Mouse (Mus musculus) heart, adult 2 months (tissue): ENCODE data around the gene Gpr141. TPM values are rescaled to one million over a fixed set of nuclear protein-coding genes. Genes with fewer than 3 reads are reported as not detected.
A peak's percentile ranks its signal among the peaks of the same experiment; 100 is the strongest.

Source experiments
- DNase-seq, 2 experiments: peaks; one replicate each; pipeline ENCODE4 v3.0.0; 2021
- H3K27ac ChIP-seq: fragments of 200-600 bp; 2 replicates; pipeline ENCODE4 v1.8.1; 2022
- H3K27me3 ChIP-seq: fragments of 200-500 bp; 2 replicates; pipeline ENCODE4 v1.6.1; 2012; ENCODE audit warnings: mild to moderate bottlenecking, low read length, inconsistent platforms, mixed read lengths; ENCODE audit not compliant: control insufficient read depth, insufficient read depth
- H3K36me3 ChIP-seq: fragments of 200-500 bp; 2 replicates; pipeline ENCODE4 v1.6.1; 2012; ENCODE audit warnings: low read length, inconsistent platforms; ENCODE audit not compliant: control insufficient read depth, insufficient read depth
- H3K4me1 ChIP-seq: fragments of 200-500 bp; 2 replicates; pipeline ENCODE4 v1.6.1; 2011; ENCODE audit warnings: low read length; ENCODE audit not compliant: control insufficient read depth, insufficient read depth
- H3K4me3 ChIP-seq: fragments of 200-600 bp; 2 replicates; pipeline ENCODE4 v1.8.1; 2022
- H3K79me2 ChIP-seq: fragments of 200-500 bp; replicated peaks from 2 replicates; pipeline ENCODE4 v1.6.1; 2012; ENCODE audit warnings: mild to moderate bottlenecking, inconsistent platforms, low read length, moderate library complexity, mixed read lengths; ENCODE audit not compliant: control insufficient read depth, insufficient read depth
- H3K9ac ChIP-seq: fragments of 200-500 bp; 2 replicates; pipeline ENCODE4 v1.6.1; 2012; ENCODE audit warnings: low read depth, mild to moderate bottlenecking, control low read depth, inconsistent platforms, low read length, mixed read lengths
- CTCF ChIP-seq: fragments of 200-600 bp; IDR thresholded peaks from 2 replicates; pipeline ENCODE4 v1.8.1; 2022; ENCODE audit warnings: antibody characterized with exemption, mild to moderate bottlenecking, moderate library complexity
- EP300 ChIP-seq: fragments of 200-500 bp; IDR thresholded peaks from 2 replicates; pipeline ENCODE4 v1.6.1; 2011; ENCODE audit warnings: low read depth, low read length, control low read depth; ENCODE audit not compliant: insufficient read depth
- POLR2A ChIP-seq: fragments of 200-500 bp; IDR thresholded peaks from 2 replicates; pipeline ENCODE4 v1.6.1; 2011; ENCODE audit warnings: mild to moderate bottlenecking, low read depth, low read length, control low read depth; ENCODE audit not compliant: insufficient read depth
- WGBS: fragments of 180-500 bp; shearing (Covaris S2); methylation state at CpG from one replicate; pipeline ENCODE4 v1.1.7; 2018; 5-methylcytosine and 5-hydroxymethylcytosine counted together
- intact Hi-C: fragments of 180-260 bp; cut with DNase I; formaldehyde crosslinking; loops from one replicate; pipeline ENCODE4 v1.15.1; 2025
- polyA plus RNA-seq: library from polyadenylated mRNA; depleted of rRNA; stranded (reverse); fragments of >200 nt; gene quantifications from 2 replicates; pipeline ENCODE4 v1.2.3, GENCODE M21; 2012; rRNA removed
- total RNA-seq, 2 experiments: library from RNA; stranded (reverse); gene quantifications; 2 replicates each; pipeline ENCODE4 v1.2.3; 2021

Gene Gpr141
- total and polyA plus RNA-seq, 3 experiments = 0.64 TPM; not detected in 2

DNA sequence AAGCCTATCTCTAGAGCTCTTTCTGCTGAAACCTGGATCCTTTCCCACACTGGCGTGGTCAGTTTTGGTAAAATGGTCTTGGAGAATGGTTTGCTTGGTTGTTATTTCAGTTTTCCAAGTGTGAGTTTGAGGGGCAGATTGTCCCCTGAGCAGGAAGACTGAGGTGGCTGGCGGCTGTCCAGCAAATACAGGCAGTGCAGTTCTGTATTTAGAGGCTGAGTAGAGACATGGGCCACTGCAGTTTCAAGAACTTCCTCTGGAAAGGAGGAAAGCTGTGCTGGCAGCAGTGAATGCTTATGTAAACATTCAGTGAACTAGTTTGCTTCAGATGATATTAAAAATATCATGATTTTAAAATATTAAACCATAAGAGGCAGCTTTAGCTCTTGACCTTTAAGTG, 93.2 kb downstream of the Gpr141 start:
- no peaks in the 10 kb centered on the region for H3K4me1 ChIP-seq
- H3K79me2 ChIP-seq = no peaks in the 10 kb centered on the region
- no peaks in the 10 kb centered on the region for H3K27me3 ChIP-seq
- H3K27ac ChIP-seq = no peak overlapping the region
- H3K9ac ChIP-seq = no peak overlapping the region
- intact Hi-C loops = no loop called here
- no peak for TF ChIP-seq POLR2A
- no peak for TF ChIP-seq CTCF
- no peak for TF ChIP-seq EP300
- H3K36me3 ChIP-seq = no peaks in the 10 kb centered on the region
- no peak overlapping the region for H3K4me3 ChIP-seq
- peak; percentile 20 to 24 for DNase-seq
- WGBS = 20% methylated on average over 2 of the region's 2 CpGs

DNA sequence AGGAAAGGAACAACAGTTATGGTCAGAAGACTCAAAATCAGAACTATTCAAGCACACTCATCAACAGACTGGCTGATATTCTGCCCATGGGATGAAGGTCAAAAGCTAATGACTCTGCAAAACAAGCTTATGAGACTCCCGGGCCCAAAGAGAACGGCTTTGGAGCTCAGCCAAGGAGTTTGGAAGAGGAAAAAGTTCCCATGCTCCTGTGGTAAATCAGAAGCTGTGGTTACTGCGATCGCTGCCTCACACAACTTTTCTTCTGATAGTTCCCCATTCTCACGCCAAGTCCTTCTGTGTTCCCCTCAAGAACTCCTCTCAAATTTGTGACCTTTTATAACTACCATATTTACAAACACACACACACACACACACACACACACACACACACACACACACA, 105.1 kb downstream of the Gpr141 start:
- no peaks in the 10 kb centered on the region for H3K27me3 ChIP-seq
- DNase-seq = peak in 1 of 2 experiments; percentile 14
- no peaks in the 10 kb centered on the region for H3K4me1 ChIP-seq
- H3K9ac ChIP-seq = no peak overlapping the region
- H3K79me2 ChIP-seq = no peaks in the 10 kb centered on the region
- H3K27ac ChIP-seq = no peak overlapping the region
- TF ChIP-seq POLR2A (no peak), EP300 (no peak), CTCF (no peak)
- intact Hi-C loops = no loop called here
- 32% methylated on average over 5 of the region's 5 CpGs for WGBS
- H3K4me3 ChIP-seq = no peak overlapping the region
- H3K36me3 ChIP-seq = no peaks in the 10 kb centered on the region

DNA sequence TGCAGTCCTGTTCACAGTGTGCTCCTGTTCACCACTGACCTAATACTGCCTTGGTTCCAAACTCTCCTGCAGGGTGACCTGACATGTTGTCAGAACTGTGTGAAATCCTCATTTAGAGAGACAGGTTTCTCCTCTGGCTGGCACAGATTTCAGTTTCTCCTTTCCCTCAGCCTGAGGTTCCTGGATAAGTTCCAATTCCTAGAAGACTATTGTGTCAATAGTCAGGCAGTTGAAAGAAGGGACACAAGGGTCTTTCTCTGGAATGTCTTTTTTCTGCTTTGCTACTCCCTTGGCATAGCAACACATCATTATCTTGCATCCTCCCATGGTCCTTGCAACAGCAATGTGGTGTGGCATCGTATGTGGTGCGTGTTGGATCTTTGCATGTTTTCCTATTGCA, 106.9 kb downstream of the Gpr141 start:
- no peak overlapping the region for H3K4me3 ChIP-seq
- TF ChIP-seq CTCF (no peak), POLR2A (no peak), EP300 (no peak)
- H3K27ac ChIP-seq = no peak overlapping the region
- intact Hi-C loops = no loop called here
- no peak overlapping the region for H3K9ac ChIP-seq
- H3K36me3 ChIP-seq = no peaks in the 10 kb centered on the region
- WGBS = 75% methylated on average over 2 of the region's 2 CpGs
- no peaks in the 10 kb centered on the region for H3K4me1 ChIP-seq
- DNase-seq = no peak
- no peaks in the 10 kb centered on the region for H3K79me2 ChIP-seq
- H3K27me3 ChIP-seq = no peaks in the 10 kb centered on the region

DNA sequence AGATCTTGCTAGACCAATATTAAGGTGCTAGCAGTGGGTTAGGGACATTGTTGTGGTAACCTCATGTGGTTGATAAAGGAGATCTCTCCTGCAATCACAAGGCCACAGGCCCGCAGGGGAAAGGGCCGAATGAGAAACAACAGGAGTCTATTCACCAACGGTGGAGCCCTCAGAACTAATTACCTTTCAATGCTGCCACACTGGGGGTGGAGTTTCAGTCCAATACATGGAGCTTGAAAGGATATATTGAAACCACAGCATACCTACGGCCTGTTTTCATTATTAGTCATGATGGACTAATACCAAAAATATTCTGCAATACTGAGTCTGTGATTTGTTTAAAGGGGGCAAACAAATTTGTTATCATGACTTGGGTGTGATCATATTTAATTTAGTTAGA, 120.3 kb downstream of the Gpr141 start:
- 64% methylated on average over 4 of the region's 4 CpGs for WGBS

GRCm38 (mm10) chr13:19701443-19702078, 122.5 kb downstream of the Gpr141 start:
- no peak for DNase-seq
- no peak overlapping the region for H3K4me3 ChIP-seq
- 69% methylated on average over 11 of the region's 11 CpGs for WGBS
- H3K4me1 ChIP-seq = no peaks in the 10 kb centered on the region; the same call in 1 of the 2 replicates
- no peak overlapping the region for H3K27ac ChIP-seq
- TF ChIP-seq EP300 (no peak), POLR2A (no peak), CTCF (no peak)
- no peaks in the 10 kb centered on the region for H3K79me2 ChIP-seq
- no peaks in the 10 kb centered on the region for H3K36me3 ChIP-seq
- H3K9ac ChIP-seq = no peak overlapping the region
- intact Hi-C loops = no loop called here
- no peaks in the 10 kb centered on the region for H3K27me3 ChIP-seq

More for the DNA sequence above, 120.3 kb downstream of the Gpr141 start:
- no peaks in the 10 kb centered on the region for H3K79me2 ChIP-seq
- TF ChIP-seq EP300 (no peak), CTCF (no peak), POLR2A (no peak)
- H3K27ac ChIP-seq = no peak overlapping the region
- no peak overlapping the region for H3K4me3 ChIP-seq
- no peak for DNase-seq
- intact Hi-C loops = no loop called here
- H3K27me3 ChIP-seq = no peaks in the 10 kb centered on the region
- H3K9ac ChIP-seq = no peak overlapping the region
- H3K4me1 ChIP-seq = no peaks in the 10 kb centered on the region; the same call in 1 of the 2 replicates
- H3K36me3 ChIP-seq = no peaks in the 10 kb centered on the region

GRCm38 (mm10) chr13:19700733-19701442, 123.2 kb downstream of the Gpr141 start:
- no peaks in the 10 kb centered on the region for H3K79me2 ChIP-seq
- no peaks in the 10 kb centered on the region for H3K27me3 ChIP-seq
- H3K4me1 ChIP-seq = no peaks in the 10 kb centered on the region; the same call in 1 of the 2 replicates
- H3K4me3 ChIP-seq = no peak overlapping the region
- WGBS = 69% methylated on average over 4 of the region's 4 CpGs
- DNase-seq = peak; percentile 3 to 26
- TF ChIP-seq CTCF = no peak
- no peak for TF ChIP-seq POLR2A
- no peak for TF ChIP-seq EP300
- intact Hi-C loops = no loop called here
- H3K9ac ChIP-seq = no peak overlapping the region
- H3K27ac ChIP-seq = no peak overlapping the region
- H3K36me3 ChIP-seq = no peaks in the 10 kb centered on the region

Other genes starting within 250 kb of the Gpr141 start
- 10 to 100 TPM; 14.1 to 20.4 TPM for gene Epdr1, start 204.3 kb downstream of the Gpr141 start, total RNA-seq
- 23.3 and 29.9 TPM in 2 replicates for gene Epdr1, start 204.3 kb downstream of the Gpr141 start, polyA plus RNA-seq
- gene Sfrp4, start 201.2 kb downstream of the Gpr141 start, total RNA-seq = under 1 TPM; 0.31 to 0.32 TPM
- 1.1 and 1.3 TPM in 2 replicates for gene Sfrp4, start 201.2 kb downstream of the Gpr141 start, polyA plus RNA-seq
- gene Nme8, start 126.5 kb downstream of the Gpr141 start, total RNA-seq = not detected
- gene Nme8, start 126.5 kb downstream of the Gpr141 start, polyA plus RNA-seq = not detected in 2 replicates